Mouse (Mus musculus) liver, embryonic 11.5 days (tissue): ENCODE measurements around the gene Rarres2. TPM values are rescaled to one million over a fixed set of nuclear protein-coding genes. Genes with fewer than 3 reads are reported as not detected.
A peak's percentile ranks its signal among the peaks of the same experiment; 100 is the strongest.

Experiments
- ATAC-seq: fragments of 200-750 bp; cut with Nextera tagmentation; replicated peaks from 2 replicates; pipeline ENCODE4 v1.8.0; 2017; ENCODE audit warnings: moderate number of reproducible peaks, mild to moderate bottlenecking, moderate TSS enrichment, moderate library complexity; ENCODE audit not compliant: low FRiP score
- DNase-seq: peaks from one replicate; pipeline ENCODE4 v3.0.0-alpha.2; 2017; ENCODE audit warnings: low spot score
- H3K27ac ChIP-seq: fragments of 300-500 bp; sonication (generic); 2 replicates; pipeline ENCODE4 v1.5.1; 2014; ENCODE audit warnings: mild to moderate bottlenecking, low read depth, low read length, control low read depth
- H3K27me3 ChIP-seq: fragments of 300-500 bp; sonication (generic); replicated peaks from 2 replicates; pipeline ENCODE4 v1.6.1; 2014; ENCODE audit warnings: low read length, mixed read lengths; ENCODE audit not compliant: control insufficient read depth, insufficient read depth
- H3K36me3 ChIP-seq: fragments of 300-500 bp; sonication (generic); 2 replicates; pipeline ENCODE4 v1.6.1; 2014; ENCODE audit warnings: mild to moderate bottlenecking, low read length, moderate library complexity, mixed read lengths; ENCODE audit not compliant: control insufficient read depth, insufficient read depth
- H3K4me1 ChIP-seq: fragments of 300-500 bp; sonication (generic); replicated peaks from 2 replicates; pipeline ENCODE4 v1.6.1; 2014; ENCODE audit warnings: low read length, mixed read lengths; ENCODE audit not compliant: control insufficient read depth, insufficient read depth
- H3K4me2 ChIP-seq: fragments of 300-500 bp; sonication (generic); 2 replicates; pipeline ENCODE4 v1.6.1; 2014; ENCODE audit warnings: mild to moderate bottlenecking, control low read depth, moderate library complexity
- H3K4me3 ChIP-seq: fragments of 300-500 bp; sonication (generic); 2 replicates; pipeline ENCODE4 v1.5.1; 2014; ENCODE audit warnings: low read depth, low read length, control low read depth
- H3K9ac ChIP-seq: fragments of 300-500 bp; sonication (generic); 2 replicates; pipeline ENCODE4 v1.6.1; 2014; ENCODE audit warnings: low read depth, low read length, control low read depth
- H3K9me3 ChIP-seq: fragments of 300-500 bp; sonication (generic); 2 replicates; pipeline ENCODE4 v1.6.1; 2016; ENCODE audit warnings: low read length, inconsistent platforms, mixed read lengths; ENCODE audit not compliant: control insufficient read depth
- WGBS: fragments of 180-500 bp; shearing (Covaris S2); extraction: QIAGEN DNeasy Blood & Tissue Kit; methylation state at CpG from one replicate; pipeline ENCODE4 v1.1.7; 2014; 5-methylcytosine and 5-hydroxymethylcytosine counted together
- polyA plus RNA-seq: library from polyadenylated mRNA; unstranded; fragments of >200 nt; fragmentation: Nextera tagmentation; extraction: Ambion mirVana; gene quantifications from 2 replicates; pipeline ENCODE4 v1.2.1, GENCODE M21; 2014

The Rarres2 gene
- polyA plus RNA-seq, 1 experiment from 2014 or later: 9.0 TPM

GRCm38 (mm10) chr6:48601271-48602079 lies 28.9 kb upstream of the Rarres2 start, which contains the start of gene Zfp775:
Gene Zfp775 (plus strand): TSS chr6:48602063.
- peak within 1 kb of the TSS; percentile 97 for H3K4me2 ChIP-seq
- peak within 1 kb of the TSS; percentile 69 for H3K27ac ChIP-seq
- peaks cover 7% of the 10 kb centered on the region for H3K9me3 ChIP-seq
- H3K4me3 ChIP-seq: peak within 1 kb of the TSS; percentile 75
- peaks cover 8% of the 10 kb centered on the region for H3K4me1 ChIP-seq
- 5% methylated on average over 42 of the region's 42 CpGs for WGBS
- H3K9ac ChIP-seq: peak within 1 kb of the TSS; percentile 76
- peaks cover 23% of the 10 kb centered on the region for H3K36me3 ChIP-seq
- no peaks in the 10 kb centered on the region for H3K27me3 ChIP-seq
- ATAC-seq (peak; percentile 99), DNase-seq (peak; percentile 94)

DNA sequence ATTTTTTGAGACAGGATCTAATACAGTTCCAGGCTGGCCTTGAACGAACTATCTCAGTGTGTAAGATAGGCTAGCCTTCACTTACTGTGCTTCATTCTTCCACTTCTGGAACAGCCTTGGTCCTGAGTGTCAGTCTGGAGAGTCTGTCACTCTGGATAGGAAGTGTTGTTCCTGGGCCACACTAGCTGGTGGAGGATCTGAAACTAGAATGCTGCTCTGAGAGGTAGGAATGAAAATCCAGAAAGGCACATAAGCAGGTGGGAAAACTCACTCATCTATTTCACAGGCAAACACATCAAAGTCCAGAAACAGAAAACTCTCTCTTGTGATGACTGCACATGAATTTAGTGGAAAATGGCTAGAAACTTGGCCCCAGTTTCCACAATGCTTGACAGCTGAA lies 28.0 kb upstream of the Rarres2 start:
- no peak overlapping the region for H3K4me2 ChIP-seq
- 79% methylated on average over 1 of the region's 1 CpGs for WGBS
- no peak overlapping the region for H3K9ac ChIP-seq
- ATAC-seq (no peak), DNase-seq (no peak)
- peaks cover 8% of the 10 kb centered on the region for H3K4me1 ChIP-seq
- no peak overlapping the region for H3K27ac ChIP-seq
- H3K36me3 ChIP-seq: peaks cover 29% of the 10 kb centered on the region
- peaks cover 10% of the 10 kb centered on the region for H3K9me3 ChIP-seq
- H3K4me3 ChIP-seq: no peak overlapping the region
- no peaks in the 10 kb centered on the region for H3K27me3 ChIP-seq

GRCm38 (mm10) chr6:48597233-48597625 lies 24.6 kb upstream of the Rarres2 start:
- Histone ChIP-seq H3K4me3 (no peak overlapping the region), H3K4me2 (no peak overlapping the region), H3K9me3 (peaks cover 10% of the 10 kb centered on the region), H3K36me3 (peaks cover 31% of the 10 kb centered on the region), H3K27ac (no peak overlapping the region), H3K9ac (no peak overlapping the region), H3K4me1 (peaks cover 12% of the 10 kb centered on the region), H3K27me3 (no peaks in the 10 kb centered on the region)
- 91% methylated on average over 27 of the region's 27 CpGs for WGBS
- ATAC-seq (no peak), DNase-seq (no peak)

DNA sequence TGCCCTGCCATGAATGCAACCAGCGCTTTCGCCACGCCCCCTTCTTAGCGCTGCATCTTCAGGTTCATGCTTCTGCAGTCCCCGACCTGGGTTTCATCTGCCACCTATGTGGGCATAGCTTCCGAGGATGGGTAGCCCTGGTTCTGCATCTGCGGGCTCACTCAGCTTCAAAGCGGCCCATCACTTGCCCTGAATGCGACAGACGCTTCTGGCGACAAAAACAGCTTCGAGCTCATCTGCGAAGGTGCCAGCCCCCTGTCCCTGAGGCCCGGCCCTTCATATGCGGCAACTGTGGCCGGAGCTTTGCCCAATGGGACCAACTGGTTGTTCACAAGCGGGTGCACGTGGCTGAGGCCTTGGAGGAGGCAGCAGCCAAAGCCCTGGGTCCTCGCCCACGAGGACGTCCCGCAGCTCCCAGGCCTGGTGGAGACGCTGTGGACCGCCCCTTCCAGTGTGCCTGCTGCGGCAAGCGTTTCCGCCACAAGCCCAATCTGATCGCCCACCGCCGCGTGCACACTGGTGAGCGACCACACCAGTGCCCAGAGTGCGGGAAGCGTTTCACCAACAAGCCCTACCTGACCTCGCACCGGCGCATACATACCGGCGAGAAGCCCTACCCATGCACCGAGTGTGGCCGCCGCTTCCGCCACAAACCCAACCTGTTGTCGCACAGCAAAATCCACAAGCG lies 24.1 kb upstream of the Rarres2 start:
- H3K36me3 ChIP-seq: peaks cover 31% of the 10 kb centered on the region
- ATAC-seq (no peak), DNase-seq (no peak)
- no peak overlapping the region for H3K4me2 ChIP-seq
- no peak overlapping the region for H3K9ac ChIP-seq
- peaks cover 11% of the 10 kb centered on the region for H3K4me1 ChIP-seq
- H3K9me3 ChIP-seq: peaks cover 10% of the 10 kb centered on the region
- no peak overlapping the region for H3K4me3 ChIP-seq
- no peaks in the 10 kb centered on the region for H3K27me3 ChIP-seq
- WGBS: 95% methylated on average over 45 of the region's 45 CpGs
- H3K27ac ChIP-seq: no peak overlapping the region

GRCm38 (mm10) chr6:48595278-48595677 lies 22.7 kb upstream of the Rarres2 start:
- peaks cover 11% of the 10 kb centered on the region for H3K4me1 ChIP-seq
- no peak for DNase-seq
- 31% methylated on average over 1 of the region's 1 CpGs for WGBS
- H3K36me3 ChIP-seq: peaks cover 31% of the 10 kb centered on the region
- peak overlapping the region; percentile 81 for H3K4me2 ChIP-seq
- no peak for ATAC-seq
- peak overlapping the region; percentile 84 for H3K9ac ChIP-seq
- no peak overlapping the region for H3K27ac ChIP-seq
- H3K9me3 ChIP-seq: peaks cover 10% of the 10 kb centered on the region
- peak overlapping the region; percentile 84 for H3K4me3 ChIP-seq
- no peaks in the 10 kb centered on the region for H3K27me3 ChIP-seq

GRCm38 (mm10) chr6:48594043-48594738 lies 21.6 kb upstream of the Rarres2 start:
- Histone ChIP-seq H3K27ac (peak overlapping the region; percentile 69), H3K4me1 (peaks cover 11% of the 10 kb centered on the region), H3K9me3 (peaks cover 10% of the 10 kb centered on the region), H3K4me2 (peak overlapping the region; percentile 81), H3K27me3 (no peaks in the 10 kb centered on the region), H3K9ac (peak overlapping the region; percentile 84), H3K4me3 (peak overlapping the region; percentile 84), H3K36me3 (peaks cover 26% of the 10 kb centered on the region)
- ATAC-seq (peak; percentile 55), DNase-seq (peak; percentile 60)
- 2% methylated on average over 41 of the region's 41 CpGs for WGBS

- Histone ChIP-seq H3K4me1 (peaks cover 11% of the 10 kb centered on the region), H3K9ac (peak within 1 kb of the TSS; percentile 84), H3K4me3 (peak within 1 kb of the TSS; percentile 84), H3K36me3 (peaks cover 26% of the 10 kb centered on the region), H3K4me2 (peak within 1 kb of the TSS; percentile 81), H3K9me3 (peaks cover 10% of the 10 kb centered on the region), H3K27ac (peak within 1 kb of the TSS; percentile 69), H3K27me3 (no peaks in the 10 kb centered on the region)
- DNase-seq: peak; percentile 90
- 11% methylated on average over 45 of the region's 45 CpGs for WGBS
- ATAC-seq: peak; percentile 84
Measured at GRCm38 (mm10) chr6:48593158-48594042, 20.8 kb upstream of the Rarres2 start, which contains the start of the genes Repin1 and Gm44965. Gene Repin1 (plus strand): TSS chr6:48593883. Gene Gm44965 (plus strand): TSS chr6:48593941.

GRCm38 (mm10) chr6:48591871-48592270 lies 19.3 kb upstream of the Rarres2 start:
- Histone ChIP-seq H3K27ac (no peak overlapping the region), H3K4me1 (peaks cover 11% of the 10 kb centered on the region), H3K27me3 (no peaks in the 10 kb centered on the region), H3K36me3 (peaks cover 13% of the 10 kb centered on the region), H3K4me3 (no peak overlapping the region), H3K9ac (no peak overlapping the region), H3K9me3 (peaks cover 6% of the 10 kb centered on the region), H3K4me2 (no peak overlapping the region)
- 83% methylated on average over 6 of the region's 6 CpGs for WGBS
- DNase-seq: no peak
- no peak for ATAC-seq
